Mouse (Mus musculus) small intestine, adult 2 months (tissue): ENCODE results near the gene Polg. TPM values are rescaled to one million over a fixed set of nuclear protein-coding genes. Genes with fewer than 3 reads are reported as not detected.

Experiments
- H3K27ac ChIP-seq: fragments of 200-500 bp; 2 replicates; pipeline ENCODE4 v1.5.1; 2012; ENCODE audit warnings: low read depth, low read length, control low read depth, inconsistent platforms; ENCODE audit not compliant: insufficient read depth
- H3K27me3 ChIP-seq: fragments of 200-500 bp; 2 replicates; pipeline ENCODE4 v1.6.1; 2012; ENCODE audit warnings: mild to moderate bottlenecking, moderate library complexity, low read length, inconsistent platforms; ENCODE audit not compliant: control insufficient read depth, insufficient read depth
- H3K36me3 ChIP-seq: fragments of 200-500 bp; 2 replicates; pipeline ENCODE4 v1.6.1; 2012; ENCODE audit warnings: mild to moderate bottlenecking, low read length, control low read depth, inconsistent platforms; ENCODE audit not compliant: control insufficient read depth, insufficient read depth
- H3K4me1 ChIP-seq: fragments of 200-500 bp; 2 replicates; pipeline ENCODE4 v1.6.1; 2012; ENCODE audit warnings: low read length, inconsistent platforms, mixed read lengths; ENCODE audit not compliant: control insufficient read depth, insufficient read depth, insufficient read length
- H3K4me3 ChIP-seq: fragments of 200-500 bp; 2 replicates; pipeline ENCODE4 v1.5.1; 2012; ENCODE audit warnings: low read depth, mild to moderate bottlenecking, control low read depth, inconsistent platforms, low read length, moderate library complexity
- CTCF ChIP-seq: fragments of 200-500 bp; IDR thresholded peaks from 2 replicates; pipeline ENCODE4 v1.5.1; 2012; ENCODE audit warnings: low read depth, mild to moderate bottlenecking, control low read depth, inconsistent platforms, low read length, moderate library complexity, mixed read lengths; ENCODE audit not compliant: insufficient replicate concordance, insufficient read length; ENCODE audit errors: extremely low read depth
- POLR2A ChIP-seq: fragments of 200-500 bp; IDR thresholded peaks from 2 replicates; pipeline ENCODE4 v1.6.1; 2012; ENCODE audit warnings: low read depth, mild to moderate bottlenecking, control low read depth, inconsistent platforms, low read length, moderate library complexity
- WGBS: fragments of 180-500 bp; shearing (Covaris S2); methylation state at CpG from one replicate; pipeline ENCODE4 v1.1.7; 2018; 5-methylcytosine and 5-hydroxymethylcytosine counted together
- polyA plus RNA-seq: library from polyadenylated mRNA; depleted of rRNA; stranded (reverse); fragments of >200 nt; gene quantifications from 2 replicates; pipeline ENCODE4 v1.2.3, GENCODE M21; 2012

Polg gene
- polyA plus RNA-seq, 1 experiment: 24.3 TPM

DNA sequence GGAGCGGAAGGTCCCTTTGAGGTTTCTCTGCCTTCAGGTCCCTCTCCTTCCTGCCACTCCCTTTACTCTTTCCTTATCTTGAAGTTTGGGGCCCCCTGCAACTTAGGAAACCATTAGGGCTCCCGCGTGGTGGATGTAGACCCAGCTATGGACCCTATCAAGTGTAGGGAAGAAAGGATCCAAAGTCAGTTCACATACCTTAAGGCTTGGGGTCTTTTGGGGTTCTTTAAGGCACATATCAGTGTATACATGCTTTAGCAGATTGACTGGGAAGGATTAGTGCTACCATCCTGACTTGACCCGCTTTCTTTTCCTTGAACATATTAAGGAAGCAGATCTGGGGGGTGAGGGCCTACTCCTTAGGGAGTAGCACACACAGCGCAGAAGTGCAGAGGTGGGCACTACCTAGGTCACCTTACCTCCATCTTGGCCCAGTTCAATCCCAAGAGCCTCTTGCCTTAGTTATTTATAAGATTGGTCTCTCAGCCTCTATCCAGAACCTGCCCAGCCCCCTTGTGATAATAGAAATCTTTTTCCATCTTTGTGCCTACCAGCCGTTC is 40.4 kb upstream of the Polg start:
- peaks cover 83% of the 10 kb centered on the region for H3K27me3 ChIP-seq
- H3K4me3 ChIP-seq: no peak overlapping the region
- no peak overlapping the region for H3K27ac ChIP-seq
- no peaks in the 10 kb centered on the region for H3K36me3 ChIP-seq
- H3K4me1 ChIP-seq: no peaks in the 10 kb centered on the region; the same call in 1 of the 2 replicates
- 7% methylated on average over 6 of the region's 6 CpGs for WGBS
- TF ChIP-seq CTCF (no peak), POLR2A (no peak)

DNA sequence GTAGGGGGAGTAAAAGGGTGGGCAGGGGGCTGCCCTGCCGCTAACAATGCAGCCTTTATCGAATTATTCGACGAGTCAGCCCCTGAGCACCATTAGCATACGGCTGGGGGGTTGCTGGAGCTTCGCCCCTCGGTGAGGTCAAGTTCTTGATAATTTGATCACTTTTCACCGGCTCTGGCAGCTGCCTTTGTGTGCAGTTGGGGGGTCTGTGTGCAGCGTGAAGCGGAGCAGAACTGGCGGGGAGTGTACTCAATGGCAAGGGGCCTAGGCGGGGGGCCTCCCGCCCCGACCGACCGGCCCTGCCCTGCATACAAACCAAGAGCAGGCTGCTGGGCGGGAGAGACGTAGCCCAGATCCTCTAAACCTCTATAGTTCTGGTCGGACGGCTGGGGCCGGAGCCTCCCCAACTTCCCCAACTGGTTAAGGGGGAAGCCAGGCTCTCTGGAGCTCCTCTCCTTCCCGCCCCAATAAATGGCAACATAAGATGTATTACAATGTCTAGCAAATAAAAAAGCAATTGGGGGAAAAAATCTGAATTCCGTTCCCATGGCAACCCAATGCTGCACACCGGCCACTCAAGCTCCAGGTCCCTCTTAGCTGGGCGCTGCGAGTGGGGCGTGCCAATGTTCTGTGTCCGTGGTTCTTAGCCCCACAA is 39.8 kb upstream of the Polg start:
- Histone ChIP-seq H3K27ac (no peak overlapping the region), H3K4me3 (no peak overlapping the region), H3K4me1 (no peaks in the 10 kb centered on the region; the same call in 1 of the 2 replicates), H3K27me3 (peaks cover 87% of the 10 kb centered on the region), H3K36me3 (no peaks in the 10 kb centered on the region)
- no peak for TF ChIP-seq CTCF
- TF ChIP-seq POLR2A: no peak
- WGBS: 4% methylated on average over 28 of the region's 28 CpGs

DNA sequence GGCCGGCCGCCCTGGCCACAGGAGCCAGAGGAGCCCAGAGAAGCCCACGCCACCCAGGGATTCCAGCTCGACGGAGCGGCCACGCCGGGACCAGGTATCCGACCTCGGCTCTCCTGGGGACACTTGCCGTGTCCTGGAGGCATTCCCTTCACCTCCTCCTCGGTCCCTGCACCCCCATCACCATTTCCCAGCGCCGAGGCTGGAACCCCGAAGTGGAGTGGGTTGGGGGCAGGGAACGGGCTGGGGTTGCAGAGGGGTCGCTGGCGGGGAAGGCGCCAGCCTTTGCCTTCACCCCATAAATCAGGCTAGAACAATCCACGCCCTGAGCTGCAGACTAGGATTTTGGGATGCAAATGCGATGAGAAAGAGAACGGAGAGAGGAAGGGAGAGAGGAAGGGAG is 39.2 kb upstream of the Polg start:
- Histone ChIP-seq H3K27me3 (peaks cover 91% of the 10 kb centered on the region), H3K4me3 (no peak overlapping the region)
- 4% methylated on average over 22 of the region's 22 CpGs for WGBS

DNA sequence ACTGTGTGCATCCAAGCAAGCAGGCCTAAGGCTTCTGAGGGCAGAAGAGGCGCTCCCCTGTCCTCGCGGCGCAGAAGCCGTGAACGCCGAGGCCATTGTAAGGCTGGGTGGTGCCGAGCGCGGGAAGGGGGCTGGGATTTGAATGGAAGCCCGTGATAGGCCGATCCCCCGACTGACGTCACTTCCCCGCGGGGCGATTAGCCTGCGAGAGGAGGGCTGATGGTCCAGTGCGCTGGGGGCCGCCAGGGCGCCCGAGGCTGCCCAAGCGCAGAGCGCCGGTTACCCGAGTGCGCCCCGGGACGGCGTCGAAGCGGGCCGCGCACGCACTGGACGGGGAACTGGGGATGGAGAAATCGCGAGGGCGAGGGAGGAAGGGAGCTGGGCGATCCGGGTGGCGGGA is 38.6 kb upstream of the Polg start:
- peak overlapping the region; percentile 29 for H3K4me3 ChIP-seq
- 1% methylated on average over 42 of the region's 42 CpGs for WGBS
- no peak overlapping the region for H3K27ac ChIP-seq
- no peaks in the 10 kb centered on the region for H3K36me3 ChIP-seq
- peaks cover 92% of the 10 kb centered on the region for H3K27me3 ChIP-seq
- no peaks in the 10 kb centered on the region; the same call in 1 of the 2 replicates for H3K4me1 ChIP-seq
- TF ChIP-seq POLR2A: no peak
- no peak for TF ChIP-seq CTCF

More for the DNA sequence above, 39.2 kb upstream of the Polg start:
- TF ChIP-seq POLR2A (no peak), CTCF (no peak)
- Histone ChIP-seq H3K27ac (no peak overlapping the region), H3K36me3 (no peaks in the 10 kb centered on the region), H3K4me1 (no peaks in the 10 kb centered on the region; the same call in 1 of the 2 replicates)

DNA sequence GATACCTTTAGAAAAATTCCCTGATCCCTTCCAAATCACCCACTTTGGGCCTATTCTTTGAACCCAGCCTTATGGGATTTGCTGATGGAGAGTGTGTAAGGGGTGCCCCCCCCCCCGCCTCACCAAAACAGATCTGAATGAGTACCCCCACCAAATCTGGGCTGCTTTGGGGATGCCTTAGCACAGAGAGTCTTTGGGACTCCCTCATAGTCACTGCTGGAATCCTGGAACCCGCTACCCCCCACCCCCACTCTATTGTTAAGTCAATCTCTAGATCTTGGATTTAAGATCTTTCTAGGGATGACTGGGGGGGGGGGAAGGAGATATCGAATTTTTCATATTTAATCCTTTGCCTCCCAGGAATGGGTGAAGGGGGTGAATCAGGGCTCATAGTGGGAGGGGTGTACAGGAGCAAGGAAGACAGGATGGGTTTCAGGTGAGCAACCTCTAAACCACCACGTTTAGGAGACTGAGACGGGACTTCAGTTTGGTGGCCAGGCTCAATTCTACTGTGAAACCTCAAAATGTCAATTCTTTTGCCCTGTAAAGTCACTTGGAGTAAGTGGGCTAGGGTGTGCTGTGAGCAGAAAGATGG is 37.6 kb upstream of the Polg start:
- Histone ChIP-seq H3K27ac (no peak overlapping the region), H3K4me3 (no peak overlapping the region), H3K27me3 (peaks cover 92% of the 10 kb centered on the region), H3K36me3 (no peaks in the 10 kb centered on the region), H3K4me1 (peaks cover 2% of the 10 kb centered on the region; the same call in 1 of the 2 replicates)
- 10% methylated on average over 5 of the region's 5 CpGs for WGBS
- TF ChIP-seq CTCF (no peak), POLR2A (no peak)

DNA sequence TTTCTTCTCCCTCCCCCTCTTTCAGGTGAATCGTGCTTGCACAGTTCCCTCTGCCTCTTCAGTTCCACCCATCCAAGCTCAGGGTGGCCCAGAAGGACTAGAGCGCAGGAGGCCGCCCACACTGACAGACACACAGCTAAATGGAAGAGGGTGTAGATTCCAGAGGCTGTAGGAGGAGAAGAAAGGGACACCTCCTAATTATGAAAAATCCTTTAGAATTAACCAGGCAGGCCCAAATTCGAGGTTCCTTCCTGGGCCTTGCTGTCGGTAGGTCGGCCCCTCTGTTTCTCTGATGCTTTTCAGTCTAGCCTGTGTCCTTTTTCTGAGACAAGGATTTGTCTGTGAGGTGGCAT is 36.9 kb upstream of the Polg start:
- H3K27me3 ChIP-seq: peaks cover 91% of the 10 kb centered on the region
- H3K36me3 ChIP-seq: no peaks in the 10 kb centered on the region
- no peak overlapping the region for H3K27ac ChIP-seq
- peaks cover 2% of the 10 kb centered on the region; the same call in 1 of the 2 replicates for H3K4me1 ChIP-seq
- TF ChIP-seq POLR2A (no peak), CTCF (no peak)
- WGBS: 17% methylated on average over 6 of the region's 6 CpGs
- no peak overlapping the region for H3K4me3 ChIP-seq
